Mouse (Mus musculus): ENCODE results near the gene Olfr1425. TPM values are rescaled to one million over a fixed set of nuclear protein-coding genes. Genes with fewer than 3 reads are reported as not detected.
"Not testable (repeated sequence)": the region's sequence is repeated elsewhere in the genome, so short reads cannot be mapped to it uniquely, and the experiment has no call there.

Gene Olfr1425
- total RNA-seq (2014; rRNA removed) = not detected in 2 replicates
- not detected in 2 replicates for polyA plus RNA-seq (2015; fragmentation: Nextera tagmentation; extraction: Ambion mirVana)

- H3K27ac ChIP-seq (ENCODE audit: low read depth, low read length); H3K9me3 ChIP-seq (ENCODE audit: low read length); ATAC-seq; H3K9ac ChIP-seq; H3K4me3 ChIP-seq (ENCODE audit: low read depth, low read length); H3K4me1 ChIP-seq (ENCODE audit: insufficient read depth); H3K27me3 ChIP-seq (ENCODE audit: insufficient read depth, low read length); DNase-seq; H3K36me3 ChIP-seq (ENCODE audit: insufficient read depth); H3K4me2 ChIP-seq (ENCODE audit: low read depth): not testable (repeated sequence)
- WGBS = 79% methylated on average over 4 of the region's 4 CpGs
Measured at GRCm38 (mm10) chr19:12077631-12078030, at the start of gene Olfr1425. Olfr1425 (minus strand) TSS chr19:12077731.

- Histone ChIP-seq H3K36me3 (ENCODE audit: insufficient read depth) (no peaks in the 10 kb centered on the region), H3K27ac (ENCODE audit: low read depth, low read length) (no peak within 1 kb of the TSS), H3K4me2 (ENCODE audit: low read depth) (no peak within 1 kb of the TSS), H3K9me3 (ENCODE audit: low read length) (no peaks in the 10 kb centered on the region), H3K4me3 (ENCODE audit: low read depth, low read length) (no peak within 1 kb of the TSS), H3K9ac (no peak within 1 kb of the TSS), H3K4me1 (ENCODE audit: insufficient read depth) (no peaks in the 10 kb centered on the region), H3K27me3 (ENCODE audit: insufficient read depth, low read length) (no peaks in the 10 kb centered on the region)
- WGBS = 71% methylated on average over 3 of the region's 3 CpGs
- ATAC-seq (no peak), DNase-seq (no peak)
- no peak for TF ChIP-seq CTCF (IDR thresholded peaks at IDR 0.05; ENCODE audit: low read depth)
Measured at GRCm38 (mm10) chr19:12123103-12123502, 45.6 kb upstream of the Olfr1425 start, which contains the start of gene Olfr76. Olfr76 (minus strand) TSS chr19:12123203.

GRCm38 (mm10) chr19:12116464-12116863, 38.9 kb upstream of the Olfr1425 start:
- ATAC-seq = no peak
- Histone ChIP-seq H3K9ac (no peak overlapping the region), H3K4me1 (ENCODE audit: insufficient read depth) (no peaks in the 10 kb centered on the region), H3K36me3 (ENCODE audit: insufficient read depth) (no peaks in the 10 kb centered on the region), H3K4me3 (ENCODE audit: low read depth, low read length) (no peak overlapping the region), H3K4me2 (ENCODE audit: low read depth) (no peak overlapping the region), H3K27me3 (ENCODE audit: insufficient read depth, low read length) (no peaks in the 10 kb centered on the region), H3K9me3 (ENCODE audit: low read length) (no peaks in the 10 kb centered on the region), H3K27ac (ENCODE audit: low read depth, low read length) (no peak overlapping the region)
- WGBS = 97% methylated on average over 3 of the region's 3 CpGs
- no peak for TF ChIP-seq CTCF (IDR thresholded peaks at IDR 0.05; ENCODE audit: low read depth)
- no peak for DNase-seq

GRCm38 (mm10) chr19:12115797-12116196, 38.3 kb upstream of the Olfr1425 start, which contains the start of gene Olfr1428:
Olfr1428 (minus strand) TSS chr19:12115897.
- H3K9me3 ChIP-seq (ENCODE audit: low read length) = no peaks in the 10 kb centered on the region
- H3K27me3 ChIP-seq (ENCODE audit: insufficient read depth, low read length) = no peaks in the 10 kb centered on the region
- H3K27ac ChIP-seq (ENCODE audit: low read depth, low read length) = no peak within 1 kb of the TSS
- DNase-seq (no peak), ATAC-seq (no peak)
- no peak within 1 kb of the TSS for H3K9ac ChIP-seq
- 78% methylated on average over 1 of the region's 1 CpGs for WGBS
- H3K4me3 ChIP-seq (ENCODE audit: low read depth, low read length) = no peak within 1 kb of the TSS
- TF ChIP-seq CTCF (IDR thresholded peaks at IDR 0.05; ENCODE audit: low read depth) = no peak
- H3K36me3 ChIP-seq (ENCODE audit: insufficient read depth) = no peaks in the 10 kb centered on the region
- H3K4me1 ChIP-seq (ENCODE audit: insufficient read depth) = no peaks in the 10 kb centered on the region
- H3K4me2 ChIP-seq (ENCODE audit: low read depth) = no peak within 1 kb of the TSS

GRCm38 (mm10) chr19:12113807-12114206, 36.3 kb upstream of the Olfr1425 start:
- ATAC-seq (no peak), DNase-seq (no peak)
- Histone ChIP-seq H3K27ac (ENCODE audit: low read depth, low read length) (no peak overlapping the region), H3K9ac (no peak overlapping the region), H3K27me3 (ENCODE audit: insufficient read depth, low read length) (no peaks in the 10 kb centered on the region), H3K9me3 (ENCODE audit: low read length) (no peaks in the 10 kb centered on the region), H3K4me1 (ENCODE audit: insufficient read depth) (no peaks in the 10 kb centered on the region), H3K4me3 (ENCODE audit: low read depth, low read length) (no peak overlapping the region), H3K36me3 (ENCODE audit: insufficient read depth) (no peaks in the 10 kb centered on the region), H3K4me2 (ENCODE audit: low read depth) (no peak overlapping the region)
- TF ChIP-seq CTCF (IDR thresholded peaks at IDR 0.05; ENCODE audit: low read depth) = no peak
- 66% methylated on average over 1 of the region's 1 CpGs for WGBS

- no peaks in the 10 kb centered on the region for H3K36me3 ChIP-seq (ENCODE audit: insufficient read depth)
- no peak overlapping the region for H3K4me2 ChIP-seq (ENCODE audit: low read depth)
- TF ChIP-seq CTCF (IDR thresholded peaks at IDR 0.05; ENCODE audit: low read depth) = no peak
- H3K4me1 ChIP-seq (ENCODE audit: insufficient read depth) = no peaks in the 10 kb centered on the region
- no peaks in the 10 kb centered on the region for H3K9me3 ChIP-seq (ENCODE audit: low read length)
- H3K27ac ChIP-seq (ENCODE audit: low read depth, low read length) = no peak overlapping the region
- DNase-seq (no peak), ATAC-seq (no peak)
- no peak overlapping the region for H3K4me3 ChIP-seq (ENCODE audit: low read depth, low read length)
- no peak overlapping the region for H3K9ac ChIP-seq
- H3K27me3 ChIP-seq (ENCODE audit: insufficient read depth, low read length) = no peaks in the 10 kb centered on the region
- 46% methylated on average over 1 of the region's 1 CpGs for whole genome bisulfite sequencing
Measured at GRCm38 (mm10) chr19:12104541-12104940, 27.0 kb upstream of the Olfr1425 start.

- ATAC-seq = no peak
- no peak for DNase-seq
- WGBS = 95% methylated on average over 2 of the region's 2 CpGs
- no peak within 1 kb of the TSS for H3K27ac ChIP-seq (ENCODE audit: low read depth, low read length)
- no peaks in the 10 kb centered on the region for H3K36me3 ChIP-seq (ENCODE audit: insufficient read depth)
- H3K27me3 ChIP-seq (ENCODE audit: insufficient read depth, low read length) = no peaks in the 10 kb centered on the region
- no peaks in the 10 kb centered on the region for H3K9me3 ChIP-seq (ENCODE audit: low read length)
- no peak within 1 kb of the TSS for H3K9ac ChIP-seq
- no peak within 1 kb of the TSS for H3K4me3 ChIP-seq (ENCODE audit: low read depth, low read length)
- H3K4me2 ChIP-seq (ENCODE audit: low read depth) = no peak within 1 kb of the TSS
- H3K4me1 ChIP-seq (ENCODE audit: insufficient read depth) = no peaks in the 10 kb centered on the region
- TF ChIP-seq CTCF (IDR thresholded peaks at IDR 0.05; ENCODE audit: low read depth) = no peak
Measured at GRCm38 (mm10) chr19:12103234-12103633, 25.7 kb upstream of the Olfr1425 start, which contains the start of gene Olfr1427. Olfr1427 (minus strand) TSS chr19:12103334.
